Mouse (Mus musculus) liver, adult 2 months (tissue): ENCODE measurements around the gene Gm13043.
"Not testable (repeated sequence)": the region's sequence is repeated elsewhere in the genome, so short reads cannot be mapped to it uniquely, and the experiment has no call there.

Experiments used
- CTCF ChIP-seq: fragments of 200-500 bp; IDR thresholded peaks from 2 replicates; pipeline ENCODE4 v1.5.1; 2011; ENCODE audit warnings: low read depth, low read length, control low read depth
- POLR2A ChIP-seq: fragments of 200-500 bp; IDR thresholded peaks from 2 replicates; pipeline ENCODE4 v1.6.1; 2011; ENCODE audit warnings: low read length, control low read depth; ENCODE audit not compliant: insufficient read depth; ENCODE audit errors: extremely low read depth

DNA sequence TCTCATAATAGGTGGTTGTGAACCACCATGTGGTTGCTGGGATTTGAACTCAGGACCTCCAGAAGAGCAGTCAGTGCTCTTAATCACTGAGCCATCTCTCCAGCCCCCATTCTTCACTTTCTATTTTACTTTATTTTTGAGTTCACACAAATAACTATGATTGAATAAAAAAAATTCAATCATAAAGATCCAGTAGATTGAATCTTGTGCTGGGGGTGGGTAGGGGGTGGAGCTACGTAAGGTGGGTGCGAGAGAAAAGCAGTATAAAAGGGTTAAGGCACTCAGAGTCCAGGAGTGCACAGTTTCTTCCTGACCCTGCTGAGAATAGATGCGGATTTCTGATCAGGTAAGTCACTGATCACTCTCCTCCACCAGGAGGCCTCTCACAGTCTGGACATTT, 24.5 kb downstream of the Gm13043 start, which contains the start of gene Gm13040:
- not testable (repeated sequence) for TF ChIP-seq CTCF, POLR2A
